Mouse (Mus musculus) right cerebral cortex, adult 2 months (tissue): ENCODE results near the gene Ss18l2.

ENCODE experiments used
- DNase-seq, 2 experiments: peaks; one replicate each; pipeline ENCODE4 v3.0.0; 2021 to 2022; ENCODE audit warnings: low spot score in 2 of 2

Ss18l2 gene

GRCm38 (mm10) chr9:121759091-121760081 lies 49.3 kb downstream of the Ss18l2 start, which contains the start of gene Zfp651:
TSS of gene Zfp651 (plus strand) at chr9:121759330.
- peak; percentile 64 to 74 for DNase-seq

GRCm38 (mm10) chr9:121760271-121761090 lies 50.4 kb downstream of the Ss18l2 start:
- peak in 1 of 2 experiments; percentile 62 for DNase-seq

GRCm38 (mm10) chr9:121761091-121761665 lies 51.0 kb downstream of the Ss18l2 start:
- DNase-seq = no peak

GRCm38 (mm10) chr9:121761787-121762186 lies 51.7 kb downstream of the Ss18l2 start:
- DNase-seq = no peak

GRCm38 (mm10) chr9:121762248-121762647 lies 52.1 kb downstream of the Ss18l2 start:
- no peak for DNase-seq

GRCm38 (mm10) chr9:121762761-121763160 lies 52.6 kb downstream of the Ss18l2 start:
- DNase-seq = no peak
